Comparison of ENCODE assay signal across 8 mouse cellular contexts in the genomic region with DNA sequence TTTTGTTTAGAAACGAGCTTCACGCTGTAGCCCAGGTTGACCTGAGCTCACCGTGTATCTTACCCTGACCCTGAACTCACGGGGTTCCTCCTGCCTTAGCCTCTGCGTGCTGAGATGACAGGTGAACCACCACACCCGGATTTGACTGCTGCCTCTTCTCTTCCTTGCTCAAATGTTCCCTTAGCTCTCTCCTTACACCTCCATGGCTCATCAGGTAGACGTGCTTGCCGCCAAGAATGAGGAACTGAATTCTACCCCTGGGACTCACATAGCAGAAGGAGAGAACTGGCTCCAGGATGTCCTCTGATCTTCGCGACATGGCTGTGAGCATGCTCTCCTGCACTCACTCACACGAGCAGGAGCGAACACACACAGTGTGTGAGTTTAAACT. TPM values are rescaled to one million over a fixed set of nuclear protein-coding genes. Genes with fewer than 3 reads are reported as not detected.
A peak's percentile ranks its signal among the peaks of the same experiment; 100 is the strongest.
DNase-seq lines count a peak whose midpoint lies in the region; ATAC-seq and TF ChIP-seq lines count a peak whose summit lies in the region.

No protein-coding gene starts in this region.

- WGBS in lung, postnatal 0 days: 12% methylated on average over 12 of the region's 12 CpGs
- WGBS in embryonic facial prominence, embryonic 12.5 days: 21% methylated on average over 12 of the region's 12 CpGs
- 23% methylated on average over 12 of the region's 12 CpGs for WGBS in limb, embryonic 10.5 days
- WGBS in stomach, embryonic 14.5 days: 15% methylated on average over 12 of the region's 12 CpGs

- no peak for ATAC-seq in lung, postnatal 0 days
- ATAC-seq in embryonic facial prominence, embryonic 12.5 days (ENCODE audit: insufficient number of reproducible peaks, insufficient read depth, low FRiP score, low TSS enrichment): no peak
- ATAC-seq in stomach, embryonic 14.5 days (ENCODE audit: insufficient number of reproducible peaks, insufficient read depth, low FRiP score, low read depth): no peak

- H3K9ac ChIP-seq in lung, postnatal 0 days (replicated peaks; ENCODE audit: low read depth): no peak overlapping the region
- no peak overlapping the region for H3K9ac ChIP-seq in embryonic facial prominence, embryonic 12.5 days
- no peak overlapping the region for H3K9ac ChIP-seq in stomach, embryonic 14.5 days (replicated peaks; ENCODE audit: low read depth, low read length)

- no peak for TF ChIP-seq CTCF in lung, postnatal 0 days (IDR thresholded peaks at IDR 0.05)

- H3K4me1 ChIP-seq in lung, postnatal 0 days (ENCODE audit: insufficient read depth, low read depth, low read length): no peaks in the 10 kb centered on the region; the same call in 1 of the 2 replicates
- H3K4me1 ChIP-seq in embryonic facial prominence, embryonic 12.5 days: peaks cover 13% of the 10 kb centered on the region; the same call in 1 of the 2 replicates
- peaks cover 17% of the 10 kb centered on the region for H3K4me1 ChIP-seq in limb, embryonic 10.5 days
- H3K4me1 ChIP-seq in stomach, embryonic 14.5 days (ENCODE audit: control insufficient read depth, insufficient read depth, low read length): peaks cover 6% of the 10 kb centered on the region; the same call in 1 of the 2 replicates

- H3K27me3 ChIP-seq in lung, postnatal 0 days (replicated peaks; ENCODE audit: insufficient read depth, low read length): no peaks in the 10 kb centered on the region
- peaks cover 18% of the 10 kb centered on the region for H3K27me3 ChIP-seq in embryonic facial prominence, embryonic 12.5 days
- peaks cover 23% of the 10 kb centered on the region for H3K27me3 ChIP-seq in limb, embryonic 10.5 days (ENCODE audit: low read depth, poor library complexity, severe bottlenecking)
- H3K27me3 ChIP-seq in stomach, embryonic 14.5 days (ENCODE audit: control insufficient read depth, insufficient read depth, low read length): no peaks in the 10 kb centered on the region

- 0 out of 2 replicates have a peak, but pooled peaks cover 2% of the 10 kb centered on the region for H3K9me3 ChIP-seq in lung, postnatal 0 days (ENCODE audit: low read length)
- H3K9me3 ChIP-seq in embryonic facial prominence, embryonic 12.5 days: no peaks in the 10 kb centered on the region
- H3K9me3 ChIP-seq in limb, embryonic 10.5 days (replicated peaks): no peaks in the 10 kb centered on the region
- no peaks in the 10 kb centered on the region for H3K9me3 ChIP-seq in stomach, embryonic 14.5 days (ENCODE audit: control insufficient read depth, low read depth, low read length)

- no peaks in the 10 kb centered on the region for H3K36me3 ChIP-seq in lung, postnatal 0 days (ENCODE audit: insufficient read depth, low read length)
- H3K36me3 ChIP-seq in embryonic facial prominence, embryonic 12.5 days: no peaks in the 10 kb centered on the region
- H3K36me3 ChIP-seq in limb, embryonic 10.5 days: no peaks in the 10 kb centered on the region
- H3K36me3 ChIP-seq in stomach, embryonic 14.5 days (ENCODE audit: control insufficient read depth, insufficient read depth, low read length): no peaks in the 10 kb centered on the region

- H3K27ac ChIP-seq in lung, postnatal 0 days (ENCODE audit: low read length): no peak overlapping the region
- no peak overlapping the region for H3K27ac ChIP-seq in embryonic facial prominence, embryonic 12.5 days
- H3K27ac ChIP-seq in limb, embryonic 10.5 days: no peak overlapping the region
- H3K27ac ChIP-seq in stomach, embryonic 14.5 days (ENCODE audit: low read length): no peak overlapping the region

- DNase-seq in lung, postnatal 0 days (ENCODE audit: low spot score): no peak
- no peak for DNase-seq in lung, postnatal 25 days (ENCODE audit: low spot score)
- DNase-seq in limb, embryonic 10.5 days (ENCODE audit: low spot score): no peak
- no peak for DNase-seq in urinary bladder, postnatal 4 days (ENCODE audit: low spot score in 2 of 2)
- no peak for DNase-seq in embryo, embryonic 9.5 days (ENCODE audit: extremely low spot score)
- no peak for DNase-seq in kidney, adult 11 months

- no peak for TF ChIP-seq EP300 in lung, postnatal 0 days (IDR thresholded peaks at IDR 0.05)

- peak overlapping the region; percentile 43 for H3K4me2 ChIP-seq in lung, postnatal 0 days (replicated peaks; ENCODE audit: low read depth, low read length)
- H3K4me2 ChIP-seq in embryonic facial prominence, embryonic 12.5 days (replicated peaks): peak overlapping the region; percentile 44
- H3K4me2 ChIP-seq in stomach, embryonic 14.5 days (replicated peaks; ENCODE audit: low read depth, low read length): peak overlapping the region; percentile 35

- no peak overlapping the region for H3K4me3 ChIP-seq in lung, postnatal 0 days (ENCODE audit: low read depth, low read length)
- H3K4me3 ChIP-seq in embryonic facial prominence, embryonic 12.5 days: no peak overlapping the region
- H3K4me3 ChIP-seq in limb, embryonic 10.5 days: peak overlapping the region; percentile 34
- no peak overlapping the region for H3K4me3 ChIP-seq in stomach, embryonic 14.5 days (ENCODE audit: low read depth, low read length)

RNA-seq across cellular contexts. Expression of a gene that starts 55.3 kb away (rescaled TPM):
- polyA plus RNA-seq in lung, postnatal 0 days (2015; fragmentation: Nextera tagmentation; extraction: Ambion mirVana): 10.0 and 12.3 TPM in 2 replicates
- polyA plus RNA-seq in embryonic facial prominence, embryonic 12.5 days (2016; fragmentation: Nextera tagmentation; extraction: Ambion mirVana): 48.3 and 54.0 TPM in 2 replicates
- 48.4 and 56.6 TPM in 2 replicates for polyA plus RNA-seq in limb, embryonic 10.5 days (2016; fragmentation: Nextera tagmentation; extraction: Ambion mirVana)
- polyA plus RNA-seq in stomach, embryonic 14.5 days (2014; fragmentation: Nextera tagmentation; extraction: Ambion mirVana): 26.5 and 27.3 TPM in 2 replicates
